Mouse (Mus musculus) thymus, postnatal 0 days (tissue): Measurements from ENCODE around the gene C1ql1. TPM values are rescaled to one million over a fixed set of nuclear protein-coding genes. Genes with fewer than 3 reads are reported as not detected.
A peak's percentile ranks its signal among the peaks of the same experiment; 100 is the strongest.

Source experiments
- DNase-seq: peaks from one replicate; pipeline ENCODE4 v3.0.0-alpha.2; 2015; ENCODE audit warnings: low spot score
- polyA plus RNA-seq: library from polyadenylated mRNA; unstranded; fragments of >200 nt; fragmentation: Nextera tagmentation; extraction: Ambion mirVana; gene quantifications from 2 replicates; pipeline ENCODE4 v1.2.1, GENCODE M21; 2015

C1ql1 gene
- polyA plus RNA-seq, 1 experiment from 2014 or later = not detected

GRCm38 (mm10) chr11:102958870-102959269 lies 12.4 kb upstream of the C1ql1 start:
- no peak for DNase-seq

DNA sequence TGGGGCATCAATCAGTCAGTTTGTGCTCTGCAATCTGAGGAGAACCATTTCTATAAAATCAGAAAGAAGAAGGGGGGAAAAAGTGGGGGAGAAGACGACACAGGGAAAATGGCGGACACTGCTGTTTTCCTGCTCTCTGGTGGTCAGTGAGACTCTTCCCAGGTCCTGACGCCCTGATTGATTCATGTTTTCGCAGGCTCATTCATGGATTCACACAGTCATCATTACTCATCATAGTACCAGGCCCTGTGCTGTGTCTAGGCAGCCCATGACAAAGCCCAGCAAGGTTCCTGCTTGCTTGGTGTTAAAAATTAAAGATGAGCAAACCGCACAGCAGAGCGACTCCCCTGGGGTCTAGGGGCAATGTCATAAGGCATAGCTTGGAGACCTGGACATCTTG lies 11.9 kb upstream of the C1ql1 start:
- no peak for DNase-seq

GRCm38 (mm10) chr11:102957692-102958091 lies 11.2 kb upstream of the C1ql1 start:
- no peak for DNase-seq

GRCm38 (mm10) chr11:102956962-102957614 lies 10.6 kb upstream of the C1ql1 start:
- no peak for DNase-seq

DNA sequence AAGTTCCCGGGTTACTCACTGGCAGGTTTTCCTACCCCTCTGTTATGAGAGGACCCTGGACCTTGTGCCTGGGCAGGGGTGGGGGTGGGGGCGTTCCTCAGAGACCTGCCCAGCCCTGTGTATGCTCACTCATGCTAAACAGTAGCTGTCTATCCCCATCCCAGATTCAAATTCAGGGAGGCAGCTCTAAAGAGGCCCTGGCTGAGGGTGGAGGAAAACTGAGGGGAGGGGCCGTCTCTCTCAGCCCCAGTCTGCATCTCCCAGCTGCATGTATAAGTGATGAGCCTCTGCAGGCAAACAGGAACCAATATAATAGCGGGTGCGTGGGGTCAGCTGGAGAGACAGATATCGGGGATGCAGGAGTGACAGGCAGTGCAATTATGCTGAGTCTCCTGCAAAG lies 6.4 kb upstream of the C1ql1 start:
- DNase-seq = no peak

- peak; percentile 4 for DNase-seq
Observed at GRCm38 (mm10) chr11:102948043-102948961, 1.8 kb upstream of the C1ql1 start.

DNA sequence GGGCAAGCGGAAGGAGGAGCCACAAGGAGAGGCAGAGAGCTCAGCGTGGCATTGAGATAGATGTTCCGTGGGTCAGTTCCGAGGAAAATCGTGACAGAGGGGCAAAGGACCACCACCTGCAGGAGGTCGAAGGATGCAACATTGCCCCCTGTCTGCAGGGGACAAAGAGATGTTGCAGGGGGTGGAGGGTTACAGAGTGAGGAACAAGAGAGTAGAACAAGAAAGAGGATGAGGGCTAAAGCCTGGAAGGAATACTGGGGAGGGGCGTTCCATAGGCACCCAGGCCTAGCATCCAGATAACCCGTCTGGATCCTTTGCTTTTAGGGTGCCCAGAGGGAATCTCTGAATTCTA lies 480 bp upstream of the C1ql1 start:
- peak; percentile 7 for DNase-seq

- DNase-seq = no peak
Observed at GRCm38 (mm10) chr11:102945306-102946264, 903 bp downstream of the C1ql1 start.

DNA sequence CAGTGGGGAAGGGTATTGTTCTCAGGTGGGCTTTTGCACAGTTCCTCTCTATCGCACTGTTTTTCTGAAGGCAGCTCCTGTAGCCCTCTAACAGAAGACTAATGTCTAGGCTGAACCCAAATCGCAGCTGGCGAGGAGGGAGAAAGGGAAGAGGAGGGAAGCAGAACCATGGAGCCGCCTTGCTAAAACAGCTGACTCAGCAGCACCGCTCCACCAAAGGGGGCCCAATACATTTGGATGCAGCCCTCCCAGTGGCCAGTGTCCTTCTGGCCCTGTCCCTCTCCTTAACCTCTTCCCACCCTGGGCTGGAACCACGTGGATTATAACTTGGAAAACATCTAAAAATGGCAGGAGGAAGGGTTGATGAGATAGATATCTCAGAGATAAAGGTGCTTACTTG lies 5.3 kb downstream of the C1ql1 start:
- DNase-seq = no peak

DNA sequence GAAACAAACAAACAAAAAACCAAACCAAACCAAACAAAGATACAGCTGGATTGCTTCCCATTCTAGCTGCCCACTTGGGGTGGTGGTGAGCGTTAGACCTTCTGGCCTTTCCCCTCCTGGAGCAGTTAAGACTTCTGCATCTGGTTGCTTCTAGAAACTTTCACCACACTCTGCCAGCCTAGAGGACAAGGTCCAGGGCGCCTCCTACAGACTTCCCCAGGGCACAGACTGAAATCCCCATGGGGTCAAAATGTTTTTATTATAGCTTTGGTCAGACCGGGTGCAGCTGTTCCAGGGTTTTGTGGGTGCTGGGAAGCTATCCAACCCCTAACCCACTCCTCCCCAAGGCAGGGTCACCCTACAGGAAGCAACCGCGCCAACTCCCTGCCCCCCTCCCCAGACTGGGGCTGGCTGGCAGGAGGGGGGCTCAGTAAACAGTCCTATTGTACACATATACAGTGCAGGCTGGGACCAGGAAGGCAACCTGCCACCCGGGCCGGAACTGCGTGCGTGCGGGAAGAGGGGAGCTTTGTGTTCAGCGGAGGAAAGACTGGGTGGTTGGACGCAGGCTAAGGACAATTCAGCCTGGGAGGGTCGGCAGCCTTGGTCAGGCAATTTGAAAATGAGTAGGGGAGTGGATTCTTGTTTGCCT lies 7.3 kb downstream of the C1ql1 start:
- DNase-seq = no peak

DNA sequence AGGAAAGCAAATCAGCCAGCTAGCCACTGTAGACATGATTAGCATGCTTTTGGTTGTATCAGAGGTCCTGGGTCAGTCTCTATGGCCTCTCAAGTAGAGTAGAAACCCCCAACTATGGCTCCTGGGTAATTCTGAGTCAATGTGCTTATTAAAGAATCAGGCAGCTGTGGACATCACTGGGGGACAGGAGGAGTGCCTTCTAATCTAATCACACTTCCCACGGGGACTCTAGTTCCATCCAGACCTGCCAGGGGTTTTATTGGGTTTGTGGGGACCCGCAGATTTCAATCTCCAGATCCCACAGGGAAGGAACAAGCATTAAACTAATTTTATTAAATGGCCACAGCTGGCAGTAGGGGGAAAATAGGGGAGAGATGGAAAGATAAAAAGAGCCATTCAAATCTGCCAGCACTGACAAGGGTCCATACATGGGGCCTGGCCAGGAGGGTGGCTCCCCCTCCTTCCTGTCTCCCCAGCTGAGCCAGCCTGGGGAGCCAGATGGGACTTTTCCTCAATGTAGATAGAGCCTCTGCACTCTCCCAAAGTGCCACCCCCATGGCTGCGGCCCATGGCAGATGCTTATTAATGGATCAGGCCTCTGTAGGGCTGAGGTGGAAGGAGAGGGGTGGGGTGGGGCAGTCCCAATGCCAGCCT lies 8.8 kb downstream of the C1ql1 start:
- DNase-seq = no peak

DNA sequence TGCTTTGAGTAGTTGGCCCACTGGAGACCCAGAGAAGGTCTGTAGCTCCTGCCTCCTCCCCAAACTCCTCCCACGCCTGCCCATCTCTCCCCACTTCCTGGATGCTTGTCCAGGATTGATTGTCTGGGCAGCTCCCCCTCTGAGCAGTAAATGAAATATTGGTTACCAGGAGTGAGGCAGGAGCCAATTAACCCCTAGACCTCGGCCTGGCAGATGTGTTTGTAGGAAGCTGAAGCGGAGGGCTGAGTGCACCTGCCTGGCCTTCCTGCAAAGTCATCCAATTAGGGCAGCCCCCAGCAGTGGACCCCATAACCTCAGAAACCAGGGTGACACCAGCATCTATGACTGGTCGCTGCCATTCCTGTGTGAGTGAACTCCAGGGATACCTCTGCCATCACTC lies 10.2 kb downstream of the C1ql1 start:
- no peak for DNase-seq

DNA sequence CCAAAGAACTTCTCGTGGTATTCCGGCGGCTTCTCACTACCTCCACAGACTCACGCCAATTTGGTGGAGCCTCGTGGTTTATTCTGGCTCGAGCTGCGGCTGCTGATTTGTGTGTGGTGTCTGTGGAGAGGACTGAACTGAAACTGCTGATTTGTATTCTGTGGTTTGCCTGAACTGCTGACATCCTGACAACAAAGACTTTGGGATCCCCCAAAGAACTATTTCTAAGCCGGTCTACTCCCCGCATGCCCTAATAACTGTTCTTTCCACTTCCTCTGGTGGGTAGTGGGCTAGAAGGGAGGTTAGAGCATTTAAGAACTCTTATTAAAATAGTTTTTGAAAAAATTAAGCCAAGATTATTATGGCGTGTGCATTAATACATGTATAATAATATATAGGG lies 15.8 kb downstream of the C1ql1 start:
- peak; percentile 8 for DNase-seq

- DNase-seq = peak; percentile 70
Observed at GRCm38 (mm10) chr11:102925351-102925717, 21.2 kb downstream of the C1ql1 start.

DNA sequence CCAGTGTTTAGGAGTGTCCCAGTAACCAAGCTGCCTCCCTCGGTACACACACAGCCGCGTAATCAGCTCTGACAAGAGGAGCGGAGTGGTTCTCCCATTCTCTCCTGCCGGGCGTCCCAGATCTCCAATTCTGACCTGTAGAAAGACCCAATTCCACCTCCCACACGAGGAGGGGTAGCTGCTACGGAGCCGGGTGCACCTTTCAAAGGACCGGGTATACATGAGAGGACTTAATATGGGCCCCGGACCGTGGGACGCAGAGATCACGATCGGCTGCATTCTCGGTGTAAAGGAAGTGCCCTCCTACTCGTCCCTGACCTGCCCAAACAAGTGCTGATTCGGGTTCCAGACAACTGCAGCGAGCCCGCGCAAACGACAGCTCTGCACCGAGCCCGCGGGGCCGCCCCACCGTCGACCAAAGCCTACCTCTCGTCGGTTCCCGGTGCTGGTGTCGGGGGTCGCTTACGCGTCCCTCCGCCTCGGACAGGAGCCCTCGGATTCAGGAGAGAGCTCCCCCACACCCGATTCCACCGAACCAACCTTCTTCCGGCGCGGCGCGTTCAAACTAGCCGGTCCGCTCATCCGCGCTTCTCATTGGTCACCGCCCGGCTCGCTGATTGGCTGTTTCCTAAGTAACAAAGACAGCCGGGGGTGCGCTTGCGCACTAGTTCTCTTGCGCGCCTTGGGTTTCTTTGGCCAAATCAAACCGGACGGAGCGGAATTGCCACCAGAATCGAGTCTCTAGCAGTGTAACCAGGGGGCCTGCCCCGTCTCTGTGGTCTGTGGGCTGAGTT lies 21.7 kb downstream of the C1ql1 start, which contains the start of gene Kif18b:
TSS of gene Kif18b (minus strand) at position 568 of the 794 bp plus-strand sequence.
- peak; percentile 95 for DNase-seq

- no peak for DNase-seq
Observed at GRCm38 (mm10) chr11:102921491-102921890, 25.0 kb downstream of the C1ql1 start.

GRCm38 (mm10) chr11:102918077-102918476 lies 28.4 kb downstream of the C1ql1 start:
- DNase-seq = no peak

GRCm38 (mm10) chr11:102915380-102915779 lies 31.1 kb downstream of the C1ql1 start:
- no peak for DNase-seq

GRCm38 (mm10) chr11:102911376-102911775 lies 35.1 kb downstream of the C1ql1 start:
- DNase-seq = no peak

DNA sequence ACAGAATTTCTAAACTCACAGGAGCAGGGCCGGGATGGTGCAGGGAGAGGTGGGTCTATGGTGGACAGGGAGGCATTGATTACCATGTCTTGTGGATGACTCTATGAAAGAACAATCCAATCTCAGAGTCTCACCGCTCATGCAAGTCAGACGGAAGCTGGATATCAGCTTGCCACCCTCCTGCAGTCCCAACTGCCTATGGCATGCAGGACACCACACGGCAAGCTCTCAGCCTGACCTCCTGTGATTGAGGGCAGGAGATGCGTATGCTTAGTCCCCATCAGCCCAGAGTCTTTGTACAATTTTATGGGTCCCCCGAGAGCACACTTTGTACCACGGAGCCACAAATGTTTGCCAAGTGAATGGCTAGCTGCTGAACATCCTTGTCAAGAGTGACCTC lies 42.8 kb downstream of the C1ql1 start:
- no peak for DNase-seq
